Mouse (Mus musculus): ENCODE results near the gene Mast4. TPM values are rescaled to one million over a fixed set of nuclear protein-coding genes. Genes with fewer than 3 reads are reported as not detected.
A peak's percentile ranks its signal among the peaks of the same experiment; 100 is the strongest.

The Mast4 gene
- polyA plus RNA-seq, 1 experiment from 2014 or later = 20.3 TPM

DNA sequence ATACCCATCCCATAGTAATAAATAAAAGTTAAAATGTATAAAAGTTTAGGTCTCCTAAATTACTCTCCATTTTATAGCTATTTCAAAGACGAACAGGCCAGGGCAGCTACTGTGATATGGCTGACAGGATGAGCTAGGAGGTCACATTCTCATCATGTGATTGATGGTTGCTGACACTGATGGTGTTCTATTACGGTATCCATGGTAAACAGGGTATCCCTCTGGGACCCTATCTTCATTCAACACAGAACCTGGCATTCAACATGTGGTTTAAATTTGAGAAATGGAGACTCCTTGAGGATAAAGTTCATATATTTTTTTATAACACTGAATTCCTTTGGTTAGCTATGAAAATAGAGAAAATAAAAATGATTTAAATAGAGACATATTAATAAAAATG lies 471.3 kb downstream of the Mast4 start:
- H3K9me3 ChIP-seq = no peaks in the 10 kb centered on the region
- WGBS = 59% methylated on average over 2 of the region's 2 CpGs
- H3K27me3 ChIP-seq (replicated peaks) = no peaks in the 10 kb centered on the region
- H3K4me3 ChIP-seq (replicated peaks) = no peak overlapping the region
- H3K36me3 ChIP-seq = no peaks in the 10 kb centered on the region
- no peak overlapping the region for H3K27ac ChIP-seq
- H3K4me1 ChIP-seq (replicated peaks) = peaks cover 9% of the 10 kb centered on the region; the same call in 1 of the 2 replicates
- no peak overlapping the region for H3K9ac ChIP-seq
- no peak overlapping the region for H3K4me2 ChIP-seq (replicated peaks)
- ATAC-seq = no peak

GRCm38 (mm10) chr13:102862397-102862796 lies 471.9 kb downstream of the Mast4 start:
- Histone ChIP-seq H3K4me3 (replicated peaks) (no peak overlapping the region), H3K4me2 (replicated peaks) (no peak overlapping the region), H3K4me1 (replicated peaks) (peaks cover 9% of the 10 kb centered on the region; the same call in 1 of the 2 replicates), H3K27me3 (replicated peaks) (no peaks in the 10 kb centered on the region), H3K9ac (no peak overlapping the region), H3K36me3 (no peaks in the 10 kb centered on the region), H3K9me3 (no peaks in the 10 kb centered on the region), H3K27ac (no peak overlapping the region)
- ATAC-seq = no peak
- 61% methylated on average over 2 of the region's 2 CpGs for WGBS

- H3K27me3 ChIP-seq (replicated peaks) = no peaks in the 10 kb centered on the region
- 91% methylated on average over 7 of the region's 7 CpGs for WGBS
- ATAC-seq = no peak
- no peaks in the 10 kb centered on the region for H3K9me3 ChIP-seq
- H3K4me1 ChIP-seq (replicated peaks) = peaks cover 6% of the 10 kb centered on the region; the same call in 1 of the 2 replicates
- no peak overlapping the region for H3K4me2 ChIP-seq (replicated peaks)
- H3K36me3 ChIP-seq = no peaks in the 10 kb centered on the region
- no peak overlapping the region for H3K4me3 ChIP-seq (replicated peaks)
- no peak overlapping the region for H3K27ac ChIP-seq
- no peak overlapping the region for H3K9ac ChIP-seq
Measured at GRCm38 (mm10) chr13:102860733-102861132, 473.6 kb downstream of the Mast4 start.

DNA sequence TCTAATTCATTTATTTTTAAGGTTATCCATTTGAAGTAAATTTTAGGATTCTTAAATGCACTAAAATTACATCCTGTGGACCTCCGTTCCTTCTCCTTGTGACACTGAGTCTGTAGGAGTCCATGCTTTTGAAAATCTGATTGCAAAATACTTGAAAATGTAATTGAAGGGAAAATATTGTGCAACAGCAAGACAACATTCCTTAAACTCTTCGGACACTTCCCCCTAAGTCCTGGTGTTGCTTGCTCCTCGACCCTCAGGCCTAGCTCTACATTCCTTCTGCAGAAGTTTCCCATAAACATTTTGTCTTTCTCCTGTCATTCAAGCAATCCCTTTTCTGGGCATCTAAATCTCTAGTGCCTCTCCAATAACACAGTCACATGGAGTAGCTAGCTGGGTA lies 474.2 kb downstream of the Mast4 start:
- WGBS = 52% methylated on average over 3 of the region's 3 CpGs
- Histone ChIP-seq H3K4me3 (replicated peaks) (no peak overlapping the region), H3K27me3 (replicated peaks) (no peaks in the 10 kb centered on the region), H3K9me3 (no peaks in the 10 kb centered on the region), H3K36me3 (no peaks in the 10 kb centered on the region), H3K27ac (no peak overlapping the region), H3K4me1 (replicated peaks) (0 out of 2 replicates have a peak, but pooled peaks cover 3% of the 10 kb centered on the region), H3K9ac (no peak overlapping the region), H3K4me2 (replicated peaks) (no peak overlapping the region)
- no peak for ATAC-seq

GRCm38 (mm10) chr13:102857539-102857838 lies 476.8 kb downstream of the Mast4 start:
- 0 out of 2 replicates have a peak, but pooled peaks cover 3% of the 10 kb centered on the region for H3K4me1 ChIP-seq (replicated peaks)
- WGBS = 64% methylated on average over 3 of the region's 3 CpGs
- no peaks in the 10 kb centered on the region for H3K36me3 ChIP-seq
- H3K27ac ChIP-seq = no peak overlapping the region
- no peak overlapping the region for H3K9ac ChIP-seq
- 0 out of 2 replicates have a peak, but pooled peaks have one; percentile 12 for ATAC-seq
- H3K27me3 ChIP-seq (replicated peaks) = no peaks in the 10 kb centered on the region
- H3K4me3 ChIP-seq (replicated peaks) = no peak overlapping the region
- H3K9me3 ChIP-seq = no peaks in the 10 kb centered on the region
- H3K4me2 ChIP-seq (replicated peaks) = no peak overlapping the region

DNA sequence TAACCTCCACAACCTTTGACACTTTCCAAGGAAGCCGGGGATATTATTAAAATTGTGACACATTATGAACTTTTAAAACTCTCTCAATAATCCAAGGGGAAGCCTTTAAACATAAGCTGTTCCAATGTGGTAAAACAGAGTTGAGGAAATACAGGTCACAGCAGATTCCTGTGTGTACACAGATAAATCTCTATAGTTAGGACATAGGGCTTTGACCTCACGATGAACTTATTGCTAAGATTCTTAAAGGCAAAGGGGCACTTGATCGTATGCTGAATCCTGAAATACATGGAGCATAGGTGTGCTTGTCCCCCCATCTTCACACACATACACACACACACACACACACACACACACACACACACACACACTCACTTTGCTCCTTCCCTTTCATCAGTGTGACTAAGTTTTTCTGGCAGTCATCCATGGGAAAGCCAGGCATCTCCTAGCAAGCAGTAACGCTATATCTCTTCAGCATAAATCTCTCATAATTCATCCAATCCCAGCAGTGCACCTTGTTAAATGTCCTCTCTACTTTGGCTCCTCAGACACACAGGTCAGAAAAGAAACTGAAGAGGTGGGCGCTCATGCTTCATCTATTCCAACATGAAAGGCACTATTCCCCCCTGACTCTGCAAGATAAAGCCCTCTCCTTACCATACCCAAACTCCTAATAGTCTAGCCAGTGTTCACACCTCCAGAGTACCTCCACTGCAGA lies 477.3 kb downstream of the Mast4 start:
- Histone ChIP-seq H3K9me3 (no peaks in the 10 kb centered on the region), H3K27ac (no peak overlapping the region), H3K27me3 (replicated peaks) (no peaks in the 10 kb centered on the region), H3K4me3 (replicated peaks) (no peak overlapping the region), H3K36me3 (no peaks in the 10 kb centered on the region), H3K4me1 (replicated peaks) (0 out of 2 replicates have a peak, but pooled peaks cover 3% of the 10 kb centered on the region), H3K4me2 (replicated peaks) (no peak overlapping the region), H3K9ac (no peak overlapping the region)
- peak; percentile 56; the same call in 1 of the 2 replicates for ATAC-seq
- WGBS = 39% methylated on average over 5 of the region's 5 CpGs

DNA sequence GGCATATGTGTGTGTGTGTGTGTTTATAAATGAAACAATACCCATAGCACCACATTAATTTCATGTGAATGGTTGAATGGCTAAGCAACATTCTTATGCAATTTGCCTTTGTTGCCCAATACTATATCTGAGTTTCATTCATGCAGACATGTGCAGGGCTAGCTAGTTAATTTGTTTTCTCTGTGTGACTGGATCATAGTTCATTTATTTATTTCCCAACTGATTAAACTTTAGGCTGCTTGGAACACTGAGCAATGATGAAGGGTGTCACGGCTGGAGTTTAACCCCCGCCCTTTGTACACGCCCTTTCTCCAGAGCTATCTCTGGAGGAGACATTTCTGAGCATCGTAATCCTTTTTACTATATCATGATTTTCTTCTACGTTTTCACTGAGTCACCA lies 481.4 kb downstream of the Mast4 start:
- no peak overlapping the region for H3K27ac ChIP-seq
- H3K4me3 ChIP-seq (replicated peaks) = no peak overlapping the region
- H3K4me1 ChIP-seq (replicated peaks) = 0 out of 2 replicates have a peak, but pooled peaks cover 3% of the 10 kb centered on the region
- H3K4me2 ChIP-seq (replicated peaks) = no peak overlapping the region
- WGBS = 77% methylated on average over 5 of the region's 5 CpGs
- H3K9ac ChIP-seq = no peak overlapping the region
- no peaks in the 10 kb centered on the region for H3K9me3 ChIP-seq
- no peaks in the 10 kb centered on the region for H3K27me3 ChIP-seq (replicated peaks)
- no peaks in the 10 kb centered on the region for H3K36me3 ChIP-seq
- peak; percentile 20; the same call in 1 of the 2 replicates for ATAC-seq

DNA sequence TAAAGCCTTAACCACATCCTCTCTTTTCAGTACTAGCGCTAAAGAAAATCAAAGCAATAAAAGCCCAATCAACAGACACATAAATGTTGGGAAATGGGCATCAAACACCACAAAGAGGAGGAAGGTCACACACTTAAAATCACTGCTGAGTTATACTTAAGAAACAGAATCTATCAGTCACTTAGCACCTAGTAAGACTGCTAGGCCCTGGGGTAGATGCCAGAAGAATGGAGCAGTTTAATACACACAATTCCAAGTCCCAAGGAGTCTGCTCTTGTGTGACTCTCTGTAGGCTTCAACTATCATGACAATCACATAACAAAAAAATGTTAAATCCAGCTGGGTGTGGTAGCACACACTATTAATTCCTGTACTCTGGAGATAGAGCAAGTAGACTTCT lies 483.0 kb downstream of the Mast4 start:
- Histone ChIP-seq H3K4me1 (replicated peaks) (no peaks in the 10 kb centered on the region), H3K4me2 (replicated peaks) (no peak overlapping the region), H3K4me3 (replicated peaks) (no peak overlapping the region), H3K36me3 (no peaks in the 10 kb centered on the region), H3K27ac (no peak overlapping the region), H3K27me3 (replicated peaks) (no peaks in the 10 kb centered on the region), H3K9me3 (no peaks in the 10 kb centered on the region), H3K9ac (no peak overlapping the region)
- no peak for ATAC-seq
- WGBS = 91% methylated on average over 1 of the region's 1 CpGs

- Histone ChIP-seq H3K36me3 (no peaks in the 10 kb centered on the region), H3K4me2 (replicated peaks) (no peak overlapping the region), H3K4me1 (replicated peaks) (no peaks in the 10 kb centered on the region), H3K9me3 (no peaks in the 10 kb centered on the region), H3K9ac (no peak overlapping the region), H3K27ac (no peak overlapping the region), H3K27me3 (replicated peaks) (no peaks in the 10 kb centered on the region), H3K4me3 (replicated peaks) (no peak overlapping the region)
- ATAC-seq = no peak
- 84% methylated on average over 2 of the region's 2 CpGs for WGBS
Measured at GRCm38 (mm10) chr13:102850594-102850993, 483.7 kb downstream of the Mast4 start.

DNA sequence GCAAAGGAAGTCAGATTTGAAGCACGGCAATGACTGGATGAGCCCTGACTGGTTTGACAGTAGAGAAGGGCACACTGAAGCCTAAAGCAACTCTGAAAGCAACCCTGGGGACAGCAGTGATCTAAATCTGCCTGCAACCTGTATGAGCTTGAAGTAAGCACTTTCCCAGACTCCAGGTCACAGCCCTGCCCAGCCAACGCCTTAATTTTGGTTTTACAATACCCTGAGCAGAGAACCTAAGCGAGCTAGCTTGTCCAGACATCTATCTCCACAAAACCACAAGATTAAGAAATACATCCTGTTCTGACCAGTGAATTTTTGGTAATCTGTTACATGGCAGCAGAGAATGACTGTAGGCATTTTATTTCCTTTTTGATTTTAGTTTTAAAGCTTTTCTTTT lies 485.2 kb downstream of the Mast4 start:
- ATAC-seq = no peak
- Histone ChIP-seq H3K9ac (no peak overlapping the region), H3K36me3 (no peaks in the 10 kb centered on the region), H3K4me1 (replicated peaks) (no peaks in the 10 kb centered on the region), H3K4me3 (replicated peaks) (no peak overlapping the region), H3K27me3 (replicated peaks) (no peaks in the 10 kb centered on the region), H3K9me3 (no peaks in the 10 kb centered on the region), H3K27ac (no peak overlapping the region), H3K4me2 (replicated peaks) (no peak overlapping the region)
- 71% methylated on average over 3 of the region's 3 CpGs for WGBS

DNA sequence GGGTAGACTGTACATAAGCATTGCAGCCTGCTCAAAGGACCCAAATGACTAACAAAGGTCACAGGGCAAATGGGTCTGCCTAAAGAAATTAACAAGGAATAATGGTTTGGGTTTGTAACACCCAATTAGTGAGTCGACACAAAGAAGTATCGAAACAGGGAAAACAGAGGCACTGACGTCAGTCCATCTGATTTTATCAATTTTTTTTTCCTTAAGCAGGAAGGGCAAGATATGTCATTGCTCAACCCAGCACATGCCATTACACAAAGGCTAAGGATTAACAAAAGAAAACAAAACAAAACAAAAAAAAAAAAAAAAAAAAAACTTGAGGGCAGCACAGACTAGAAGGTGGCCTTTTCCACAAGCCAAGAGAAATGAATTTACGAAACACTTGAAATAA lies 487.8 kb downstream of the Mast4 start:
- Histone ChIP-seq H3K9me3 (no peaks in the 10 kb centered on the region), H3K27me3 (replicated peaks) (no peaks in the 10 kb centered on the region), H3K4me3 (replicated peaks) (no peak overlapping the region), H3K4me2 (replicated peaks) (no peak overlapping the region), H3K9ac (no peak overlapping the region), H3K36me3 (no peaks in the 10 kb centered on the region), H3K27ac (no peak overlapping the region), H3K4me1 (replicated peaks) (0 out of 2 replicates have a peak, but pooled peaks cover 7% of the 10 kb centered on the region)
- no peak for ATAC-seq
- 85% methylated on average over 4 of the region's 4 CpGs for WGBS

GRCm38 (mm10) chr13:102842715-102843114 lies 491.6 kb downstream of the Mast4 start:
- H3K4me3 ChIP-seq (replicated peaks) = no peak overlapping the region
- H3K4me1 ChIP-seq (replicated peaks) = 0 out of 2 replicates have a peak, but pooled peaks cover 7% of the 10 kb centered on the region
- no peak overlapping the region for H3K9ac ChIP-seq
- no peak overlapping the region for H3K27ac ChIP-seq
- WGBS = 82% methylated on average over 2 of the region's 2 CpGs
- no peak overlapping the region for H3K4me2 ChIP-seq (replicated peaks)
- ATAC-seq = peak; percentile 24; the same call in 1 of the 2 replicates
- H3K9me3 ChIP-seq = no peaks in the 10 kb centered on the region
- H3K36me3 ChIP-seq = no peaks in the 10 kb centered on the region
- no peaks in the 10 kb centered on the region for H3K27me3 ChIP-seq (replicated peaks)

DNA sequence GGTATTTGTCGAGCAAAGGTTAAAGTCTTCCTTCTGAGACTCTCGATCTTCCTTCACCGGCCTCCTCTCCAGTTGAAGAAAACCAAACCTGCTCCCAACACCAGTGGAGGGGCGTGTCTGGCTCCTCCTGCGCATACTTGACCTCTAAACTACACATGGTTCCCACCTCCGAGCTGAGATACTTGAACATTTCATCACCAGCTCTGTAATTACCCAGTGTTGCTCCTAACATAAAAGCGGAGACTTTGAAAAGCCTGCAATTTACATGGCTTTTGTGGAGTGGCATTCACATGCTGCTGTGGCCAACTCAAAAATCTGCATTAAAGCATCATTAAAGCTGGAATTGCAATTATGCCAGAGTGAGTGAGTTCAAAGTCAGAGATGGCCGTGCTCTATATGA lies 492.1 kb downstream of the Mast4 start:
- H3K36me3 ChIP-seq = no peaks in the 10 kb centered on the region
- no peaks in the 10 kb centered on the region for H3K27me3 ChIP-seq (replicated peaks)
- peak; percentile 88 for ATAC-seq
- H3K9ac ChIP-seq = no peak overlapping the region
- no peak overlapping the region for H3K4me2 ChIP-seq (replicated peaks)
- H3K4me1 ChIP-seq (replicated peaks) = 0 out of 2 replicates have a peak, but pooled peaks cover 10% of the 10 kb centered on the region
- no peak overlapping the region for H3K27ac ChIP-seq
- 37% methylated on average over 8 of the region's 8 CpGs for WGBS
- no peaks in the 10 kb centered on the region for H3K9me3 ChIP-seq
- H3K4me3 ChIP-seq (replicated peaks) = no peak overlapping the region
